In genomic region chr3:92169847-92170246, GRCm38 (mm10) we compare ENCODE assay signal across 28 mouse cellular contexts. TPM values are rescaled to one million over a fixed set of nuclear protein-coding genes. Genes with fewer than 3 reads are reported as not detected.
DNase-seq lines count a peak whose midpoint lies in the region; ATAC-seq lines count a peak whose summit lies in the region.
"Had no signal": no experiment of that assay in that cellular context is flagged by ENCODE, and none has a peak within 500 bp of the region (broad histone marks: within the 10 kb centered on the region; RNA-seq: fewer than 3 reads in every experiment).

No protein-coding gene starts in this region.

- H3K36me3 ChIP-seq in embryonic facial prominence, embryonic 11.5 days (replicated peaks; ENCODE audit: control insufficient read depth, insufficient read depth, low read depth, low read length): no peaks in the 10 kb centered on the region
- H3K36me3 ChIP-seq in embryonic facial prominence, embryonic 10.5 days (replicated peaks): no peaks in the 10 kb centered on the region
- H3K36me3 ChIP-seq in kidney, embryonic 16.5 days (ENCODE audit: insufficient read depth, low read length): no peaks in the 10 kb centered on the region
- no peaks in the 10 kb centered on the region for H3K36me3 ChIP-seq in forebrain, embryonic 11.5 days (ENCODE audit: control insufficient read depth, insufficient read depth, low read length)
- H3K36me3 ChIP-seq: embryonic facial prominence, embryonic 13.5 days; forebrain, embryonic 12.5 days; G1E; heart, embryonic 15.5 days; hindbrain, embryonic 13.5 days had no signal

- no peaks in the 10 kb centered on the region for H3K4me1 ChIP-seq in embryonic facial prominence, embryonic 11.5 days (ENCODE audit: control insufficient read depth, insufficient read depth, low read length)
- H3K4me1 ChIP-seq in embryonic facial prominence, embryonic 10.5 days: no peaks in the 10 kb centered on the region
- H3K4me1 ChIP-seq in kidney, embryonic 16.5 days (ENCODE audit: insufficient read depth, low read length): no peaks in the 10 kb centered on the region
- no peaks in the 10 kb centered on the region for H3K4me1 ChIP-seq in forebrain, embryonic 11.5 days (replicated peaks; ENCODE audit: control insufficient read depth, insufficient read depth, low read length)
- H3K4me1 ChIP-seq: embryonic facial prominence, embryonic 13.5 days; forebrain, embryonic 12.5 days; heart, embryonic 15.5 days; hindbrain, embryonic 13.5 days had no signal

- DNase-seq in embryonic facial prominence, embryonic 11.5 days (ENCODE audit: low spot score): peak; percentile 10
- DNase-seq in embryonic facial prominence, embryonic 10.5 days (ENCODE audit: low spot score): no peak
- peak; percentile 9 for DNase-seq in kidney, postnatal 14 days
- peak; percentile 33 to 56 for DNase-seq in urinary bladder, postnatal 36 days (ENCODE audit: low spot score in 2 of 2)
- no peak for DNase-seq in urinary bladder, adult 2 months (ENCODE audit: low spot score)
- no peak for DNase-seq in forebrain, embryonic 11.5 days (ENCODE audit: low spot score)
- DNase-seq in natural killer cell, adult 2 months (ENCODE audit: low spot score in 2 of 2): no peak
- DNase-seq: adrenal gland, postnatal 10 days; B cell, adult 2 months; cerebellum, adult 11 months; cerebellum, adult 8-10 months; cerebellum, postnatal 14 days; embryo, embryonic 11 days; gastrocnemius, postnatal 14 days; heart, adult 2 months; heart, postnatal 14 days had no signal

- ATAC-seq in embryonic facial prominence, embryonic 11.5 days (replicated peaks; ENCODE audit: insufficient number of reproducible peaks, low FRiP score, low TSS enrichment, low read depth): no peak
- ATAC-seq in kidney, embryonic 16.5 days (ENCODE audit: low FRiP score, low TSS enrichment): no peak
- ATAC-seq in forebrain, embryonic 11.5 days (replicated peaks; ENCODE audit: low FRiP score): no peak
- ATAC-seq: CD4-positive, CD25-positive, alpha-beta regulatory T cell, adult 4 months; forebrain, embryonic 16.5 days had no signal

- H3K4me3 ChIP-seq in embryonic facial prominence, embryonic 11.5 days (ENCODE audit: low read depth, low read length): no peak overlapping the region
- no peak overlapping the region for H3K4me3 ChIP-seq in embryonic facial prominence, embryonic 10.5 days
- no peak overlapping the region for H3K4me3 ChIP-seq in kidney, embryonic 16.5 days (ENCODE audit: low read length)
- H3K4me3 ChIP-seq in forebrain, embryonic 11.5 days (ENCODE audit: low read depth, low read length): no peak overlapping the region
- H3K4me3 ChIP-seq: embryonic facial prominence, embryonic 13.5 days; erythroblast, embryonic 14.5 days; forebrain, embryonic 12.5 days; heart, adult 2 months; heart, embryonic 15.5 days; hindbrain, embryonic 13.5 days had no signal

- H3K9me3 ChIP-seq in embryonic facial prominence, embryonic 11.5 days (replicated peaks; ENCODE audit: control insufficient read depth, low read length): no peaks in the 10 kb centered on the region
- no peaks in the 10 kb centered on the region for H3K9me3 ChIP-seq in embryonic facial prominence, embryonic 10.5 days
- H3K9me3 ChIP-seq in kidney, embryonic 16.5 days (ENCODE audit: low read length): no peaks in the 10 kb centered on the region
- no peaks in the 10 kb centered on the region for H3K9me3 ChIP-seq in forebrain, embryonic 11.5 days (ENCODE audit: control insufficient read depth, low read length)
- H3K9me3 ChIP-seq: embryonic facial prominence, embryonic 13.5 days; forebrain, embryonic 12.5 days; G1E; heart, embryonic 15.5 days; hindbrain, embryonic 13.5 days had no signal

- no peak overlapping the region for H3K9ac ChIP-seq in embryonic facial prominence, embryonic 11.5 days (replicated peaks; ENCODE audit: low read length)
- no peak overlapping the region for H3K9ac ChIP-seq in kidney, embryonic 16.5 days (replicated peaks; ENCODE audit: low read length)
- no peak overlapping the region for H3K9ac ChIP-seq in forebrain, embryonic 11.5 days (ENCODE audit: low read length)
- H3K9ac ChIP-seq: embryonic facial prominence, embryonic 13.5 days; forebrain, embryonic 12.5 days; heart, embryonic 15.5 days; hindbrain, embryonic 13.5 days had no signal

- no peak overlapping the region for H3K27ac ChIP-seq in embryonic facial prominence, embryonic 11.5 days (replicated peaks; ENCODE audit: low read depth, low read length)
- H3K27ac ChIP-seq in embryonic facial prominence, embryonic 10.5 days (replicated peaks): no peak overlapping the region
- H3K27ac ChIP-seq in kidney, embryonic 16.5 days (ENCODE audit: low read length): no peak overlapping the region
- no peak overlapping the region for H3K27ac ChIP-seq in forebrain, embryonic 11.5 days (ENCODE audit: low read depth, low read length)
- H3K27ac ChIP-seq: embryonic facial prominence, embryonic 13.5 days; forebrain, embryonic 12.5 days; heart, adult 2 months; heart, embryonic 15.5 days; hindbrain, embryonic 13.5 days had no signal

- WGBS in embryonic facial prominence, embryonic 11.5 days: 79% methylated on average over 3 of the region's 3 CpGs
- WGBS in embryonic facial prominence, embryonic 10.5 days: 79% methylated on average over 3 of the region's 3 CpGs
- 53% methylated on average over 3 of the region's 3 CpGs for WGBS in kidney, embryonic 16.5 days
- 92% methylated on average over 3 of the region's 3 CpGs for WGBS in forebrain, embryonic 11.5 days

- no peak overlapping the region for H3K4me2 ChIP-seq in embryonic facial prominence, embryonic 11.5 days (ENCODE audit: low read depth, low read length)
- no peak overlapping the region for H3K4me2 ChIP-seq in kidney, embryonic 16.5 days (replicated peaks; ENCODE audit: low read depth, low read length)
- H3K4me2 ChIP-seq in forebrain, embryonic 11.5 days (ENCODE audit: low read depth, low read length, severe bottlenecking): no peak overlapping the region
- H3K4me2 ChIP-seq: embryonic facial prominence, embryonic 13.5 days; forebrain, embryonic 12.5 days; heart, embryonic 11.5 days; heart, embryonic 15.5 days; hindbrain, embryonic 13.5 days had no signal

- H3K27me3 ChIP-seq in embryonic facial prominence, embryonic 11.5 days (ENCODE audit: control insufficient read depth, insufficient read depth, low read length): no peaks in the 10 kb centered on the region
- no peaks in the 10 kb centered on the region for H3K27me3 ChIP-seq in embryonic facial prominence, embryonic 10.5 days (replicated peaks; ENCODE audit: low read depth, poor library complexity, severe bottlenecking)
- no peaks in the 10 kb centered on the region for H3K27me3 ChIP-seq in kidney, embryonic 16.5 days (ENCODE audit: insufficient read depth, low read length)
- no peaks in the 10 kb centered on the region for H3K27me3 ChIP-seq in forebrain, embryonic 11.5 days (ENCODE audit: control insufficient read depth, insufficient read depth, low read length)
- H3K27me3 ChIP-seq: embryonic facial prominence, embryonic 13.5 days; forebrain, embryonic 12.5 days; heart, embryonic 15.5 days; hindbrain, embryonic 13.5 days had no signal

RNA-seq across cellular contexts. Expression of gene Lelp1, which starts 27.3 kb away (rescaled TPM):
- not detected in 2 replicates for polyA plus RNA-seq in embryonic facial prominence, embryonic 11.5 days (2014; fragmentation: Nextera tagmentation; extraction: Ambion mirVana)
- not detected in 2 replicates for polyA plus RNA-seq in embryonic facial prominence, embryonic 10.5 days (2016; fragmentation: Nextera tagmentation; extraction: Ambion mirVana)
- polyA plus RNA-seq in kidney, embryonic 16.5 days (2015; fragmentation: Nextera tagmentation; extraction: Ambion mirVana): not detected in 2 replicates
- not detected in 2 replicates for polyA plus RNA-seq in urinary bladder, adult 2 months (2012; rRNA removed)
- not detected in 2 replicates for polyA plus RNA-seq in forebrain, embryonic 11.5 days (2014; fragmentation: Nextera tagmentation; extraction: Ambion mirVana)
- polyA plus RNA-seq: brain, embryonic 14.5 days; CD4-positive, CD25-positive, alpha-beta regulatory T cell, adult 4 months; embryonic facial prominence, embryonic 13.5 days; erythroblast, embryonic 14.5 days; forebrain, embryonic 12.5 days; forebrain, embryonic 16.5 days; G1E; heart, embryonic 11.5 days; heart, embryonic 15.5 days; hindbrain, embryonic 13.5 days had no signal

RNA-seq across cellular contexts. Expression of gene Sprr2a1, which starts 45.8 kb away (rescaled TPM):
- not detected in 2 replicates for polyA plus RNA-seq in embryonic facial prominence, embryonic 11.5 days (2014; fragmentation: Nextera tagmentation; extraction: Ambion mirVana)
- polyA plus RNA-seq in embryonic facial prominence, embryonic 10.5 days (2016; fragmentation: Nextera tagmentation; extraction: Ambion mirVana): not detected in 2 replicates
- polyA plus RNA-seq in kidney, embryonic 16.5 days (2015; fragmentation: Nextera tagmentation; extraction: Ambion mirVana): 0.12 TPM in 1 of 2 replicates, not detected in the other
- polyA plus RNA-seq in urinary bladder, adult 2 months (2012; rRNA removed): 200 and 292 TPM in 2 replicates
- polyA plus RNA-seq in forebrain, embryonic 11.5 days (2014; fragmentation: Nextera tagmentation; extraction: Ambion mirVana): not detected in 2 replicates
- polyA plus RNA-seq: CD4-positive, CD25-positive, alpha-beta regulatory T cell, adult 4 months; embryonic facial prominence, embryonic 13.5 days; erythroblast, embryonic 14.5 days; forebrain, embryonic 12.5 days; forebrain, embryonic 16.5 days; G1E; heart, adult 2 months; heart, embryonic 11.5 days; hindbrain, embryonic 13.5 days had no signal

RNA-seq across cellular contexts. Expression of gene Sprr2a2, which starts 45.9 kb away (rescaled TPM):
- not detected in 2 replicates for polyA plus RNA-seq in embryonic facial prominence, embryonic 11.5 days (2014; fragmentation: Nextera tagmentation; extraction: Ambion mirVana)
- not detected in 2 replicates for polyA plus RNA-seq in embryonic facial prominence, embryonic 10.5 days (2016; fragmentation: Nextera tagmentation; extraction: Ambion mirVana)
- polyA plus RNA-seq in kidney, embryonic 16.5 days (2015; fragmentation: Nextera tagmentation; extraction: Ambion mirVana): 2.8 and 3.6 TPM in 2 replicates
- polyA plus RNA-seq in urinary bladder, adult 2 months (2012; rRNA removed): 14,912 and 26,019 TPM in 2 replicates
- polyA plus RNA-seq in forebrain, embryonic 11.5 days (2014; fragmentation: Nextera tagmentation; extraction: Ambion mirVana): not detected in 2 replicates
- polyA plus RNA-seq: CD4-positive, CD25-positive, alpha-beta regulatory T cell, adult 4 months; embryonic facial prominence, embryonic 13.5 days; forebrain, embryonic 12.5 days; forebrain, embryonic 16.5 days; G1E; hindbrain, embryonic 13.5 days had no signal

RNA-seq across cellular contexts. Expression of gene Prr9, which starts 46.1 kb away (rescaled TPM):
- not detected in 2 replicates for polyA plus RNA-seq in embryonic facial prominence, embryonic 11.5 days (2014; fragmentation: Nextera tagmentation; extraction: Ambion mirVana)
- not detected in 2 replicates for polyA plus RNA-seq in embryonic facial prominence, embryonic 10.5 days (2016; fragmentation: Nextera tagmentation; extraction: Ambion mirVana)
- polyA plus RNA-seq in kidney, embryonic 16.5 days (2015; fragmentation: Nextera tagmentation; extraction: Ambion mirVana): not detected in 2 replicates
- not detected in 2 replicates for polyA plus RNA-seq in urinary bladder, adult 2 months (2012; rRNA removed)
- not detected in 2 replicates for polyA plus RNA-seq in forebrain, embryonic 11.5 days (2014; fragmentation: Nextera tagmentation; extraction: Ambion mirVana)
- polyA plus RNA-seq: brain, embryonic 14.5 days; CD4-positive, CD25-positive, alpha-beta regulatory T cell, adult 4 months; embryonic facial prominence, embryonic 13.5 days; erythroblast, embryonic 14.5 days; forebrain, embryonic 12.5 days; forebrain, embryonic 16.5 days; G1E; gonadal fat pad, adult 2 months; heart, adult 2 months; heart, embryonic 11.5 days; heart, embryonic 15.5 days; hindbrain, embryonic 13.5 days had no signal

Comparison
In these comparisons a context has a peak if more than half of its experiments do, and no peak if none do; other contexts are left out.
1. DNase-seq: peak in embryonic facial prominence, embryonic 11.5 days (single experiment), kidney, postnatal 14 days (single experiment) and urinary bladder, postnatal 36 days (2 of 2); none in embryonic facial prominence, embryonic 10.5 days (single experiment), urinary bladder, adult 2 months (single experiment), forebrain, embryonic 11.5 days (single experiment) and natural killer cell, adult 2 months (0 of 2).
2. RNA of gene Sprr2a1, which starts 45.8 kb away (polyA plus RNA-seq): 200 to 292 TPM in urinary bladder, adult 2 months; 0.12 TPM in kidney, embryonic 16.5 days, not detected in embryonic facial prominence, embryonic 11.5 days, not detected in embryonic facial prominence, embryonic 10.5 days and not detected in forebrain, embryonic 11.5 days; every median in the first group is over 100 times any median in the second.
3. RNA of gene Sprr2a2, which starts 45.9 kb away (polyA plus RNA-seq): 14,912 to 26,019 TPM in urinary bladder, adult 2 months; 2.8 to 3.6 TPM in kidney, embryonic 16.5 days, not detected in embryonic facial prominence, embryonic 11.5 days, not detected in embryonic facial prominence, embryonic 10.5 days and not detected in forebrain, embryonic 11.5 days; every median in the first group is over 1,000 times any median in the second.